Mouse (Mus musculus): ENCODE results near the gene Card6.

DNA sequence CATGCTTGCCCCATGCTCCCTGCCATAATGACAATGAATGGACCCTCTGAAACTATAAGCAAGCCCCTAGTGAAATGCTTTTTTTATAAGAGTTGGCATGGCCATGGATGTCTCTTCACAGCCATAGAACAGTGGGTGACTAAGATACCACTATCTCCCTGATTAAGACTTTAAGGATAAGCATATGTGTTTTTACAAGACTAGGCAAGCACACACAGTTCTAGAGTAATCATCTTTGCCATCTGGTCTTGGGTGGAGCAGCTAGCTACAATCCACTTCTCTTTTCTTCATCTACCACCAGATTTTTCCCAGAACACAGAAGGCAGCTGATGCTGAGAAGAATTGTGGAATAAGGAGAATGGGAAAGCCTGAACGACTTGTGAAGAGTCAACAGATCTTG, 27.1 kb downstream of the Card6 start:
- TF ChIP-seq POLR2A (IDR thresholded peaks at IDR 0.05; ENCODE audit: borderline replicate concordance, insufficient read depth, low read length) (no peak), CTCF (IDR thresholded peaks at IDR 0.05; ENCODE audit: borderline replicate concordance, insufficient read depth, low read depth, low read length) (no peak)
